Mouse (Mus musculus) frontal cortex, adult 2 months (tissue): ENCODE measurements around the gene Trp53bp1. TPM values are rescaled to one million over a fixed set of nuclear protein-coding genes. Genes with fewer than 3 reads are reported as not detected.

ENCODE experiments used
- DNase-seq, 2 experiments: peaks; one replicate each; pipeline ENCODE4 v3.0.0; 2022; ENCODE audit warnings: low spot score in 1 of 2; ENCODE audit errors: extremely low spot score in 1 of 2
- polyA plus RNA-seq: library from polyadenylated mRNA; depleted of rRNA; stranded (reverse); fragments of >200 nt; gene quantifications from 2 replicates; pipeline ENCODE4 v1.2.3, GENCODE M21; 2012; rRNA removed

Trp53bp1 gene
- 77.5 and 90.7 TPM in 2 replicates for polyA plus RNA-seq

DNA sequence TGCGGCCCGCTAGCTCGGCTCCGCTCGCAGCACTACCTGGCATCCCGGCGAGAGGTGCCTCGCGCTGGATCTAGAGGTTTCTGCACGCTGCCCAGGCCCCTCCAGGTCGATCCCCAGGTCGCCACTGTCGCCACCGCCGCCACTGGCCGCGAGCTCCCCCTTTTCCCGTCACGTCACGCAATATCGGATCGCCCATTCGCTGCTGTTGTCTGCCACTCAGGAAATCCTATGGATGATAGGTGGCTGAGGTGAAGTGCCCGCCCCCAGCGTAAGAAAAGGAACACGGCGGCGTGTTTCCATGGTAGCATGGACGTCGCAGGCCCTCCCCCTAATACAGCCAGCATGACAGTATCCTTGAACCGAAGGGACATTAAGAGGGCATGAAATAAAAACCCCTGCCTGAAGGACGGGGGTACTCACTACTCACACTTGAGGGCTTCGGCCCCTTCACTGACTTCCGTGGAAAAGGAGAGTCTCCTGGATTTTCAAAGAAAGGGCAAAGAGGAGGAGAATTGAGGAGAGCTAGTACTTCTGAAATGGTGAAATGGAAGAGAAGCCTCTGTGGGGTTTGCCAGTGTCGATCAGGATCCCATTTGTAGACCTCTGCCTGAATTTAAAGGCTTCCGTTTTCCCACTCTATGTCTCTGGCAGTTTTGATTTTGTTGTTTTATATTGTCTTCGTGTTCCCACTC, at the start of gene Trp53bp1:
Gene Trp53bp1, minus strand, starts transcription at position 172 of the 692 bp plus-strand sequence.
- peak; percentile 96 to 97 for DNase-seq

DNA sequence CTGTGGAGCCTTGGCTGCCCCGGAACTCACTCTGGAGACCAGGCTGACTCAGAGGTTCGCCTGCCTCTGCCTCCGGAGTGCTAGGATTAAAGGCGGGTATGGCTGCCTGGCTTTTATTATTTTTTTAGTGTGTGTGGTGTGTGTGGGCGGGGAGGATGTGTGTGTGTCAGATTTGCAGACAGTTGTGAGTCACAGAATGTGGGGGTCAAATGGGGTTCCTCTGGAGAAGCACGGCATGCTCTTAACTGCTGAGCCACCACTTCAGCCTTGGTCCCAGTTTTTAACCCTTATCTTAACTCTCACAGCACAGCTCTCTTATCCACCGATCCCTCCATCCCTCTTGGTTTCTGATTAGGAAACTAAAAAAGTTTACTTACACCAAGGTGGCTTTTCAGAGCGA, 45.1 kb upstream of the Trp53bp1 start:
- DNase-seq = no peak

DNA sequence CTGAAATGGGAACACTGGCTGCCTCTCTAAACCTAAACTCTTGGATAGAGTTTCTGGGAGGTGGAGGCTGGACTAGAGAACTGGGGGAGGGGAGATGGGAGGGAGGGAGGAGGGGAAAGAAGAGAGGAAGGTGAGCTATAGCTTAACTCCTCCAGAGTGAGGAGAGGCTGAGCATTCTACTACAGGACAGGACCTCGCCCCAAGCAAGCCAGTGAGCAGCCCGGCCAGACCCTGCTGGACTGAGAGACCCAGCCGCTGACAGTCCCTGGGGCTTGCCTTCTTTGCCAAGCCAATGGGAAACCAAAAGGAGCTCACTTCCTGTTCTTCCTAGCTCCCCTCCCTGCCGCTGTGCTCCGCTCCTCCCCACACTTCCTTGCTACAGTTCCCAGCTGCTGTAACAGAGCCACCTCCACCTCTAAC, 37.8 kb upstream of the Trp53bp1 start:
- no peak for DNase-seq

GRCm38 (mm10) chr2:121300036-121300435, 28.8 kb upstream of the Trp53bp1 start:
- peak in 1 of 2 experiments; percentile 5 for DNase-seq

- DNase-seq = peak in 1 of 2 experiments; percentile 9
Measured at GRCm38 (mm10) chr2:121299471-121299870, 28.3 kb upstream of the Trp53bp1 start.

- peak in 1 of 2 experiments; percentile 19 for DNase-seq
Measured at GRCm38 (mm10) chr2:121298131-121298530, 26.9 kb upstream of the Trp53bp1 start.

GRCm38 (mm10) chr2:121297701-121298100, 26.5 kb upstream of the Trp53bp1 start:
- DNase-seq = peak in 1 of 2 experiments; percentile 29

GRCm38 (mm10) chr2:121296754-121297231, 25.6 kb upstream of the Trp53bp1 start:
- peak in 1 of 2 experiments; percentile 22 for DNase-seq

GRCm38 (mm10) chr2:121295608-121296571, 24.7 kb upstream of the Trp53bp1 start:
- DNase-seq = peak in 1 of 2 experiments; percentile 69

- peak in 1 of 2 experiments; percentile 82 for DNase-seq
Measured at GRCm38 (mm10) chr2:121294753-121295607, 23.8 kb upstream of the Trp53bp1 start.

GRCm38 (mm10) chr2:121294182-121294581, 23.0 kb upstream of the Trp53bp1 start:
- peak in 1 of 2 experiments; percentile 34 for DNase-seq

GRCm38 (mm10) chr2:121292316-121293013, 21.3 kb upstream of the Trp53bp1 start:
- DNase-seq = peak in 1 of 2 experiments; percentile 11

DNA sequence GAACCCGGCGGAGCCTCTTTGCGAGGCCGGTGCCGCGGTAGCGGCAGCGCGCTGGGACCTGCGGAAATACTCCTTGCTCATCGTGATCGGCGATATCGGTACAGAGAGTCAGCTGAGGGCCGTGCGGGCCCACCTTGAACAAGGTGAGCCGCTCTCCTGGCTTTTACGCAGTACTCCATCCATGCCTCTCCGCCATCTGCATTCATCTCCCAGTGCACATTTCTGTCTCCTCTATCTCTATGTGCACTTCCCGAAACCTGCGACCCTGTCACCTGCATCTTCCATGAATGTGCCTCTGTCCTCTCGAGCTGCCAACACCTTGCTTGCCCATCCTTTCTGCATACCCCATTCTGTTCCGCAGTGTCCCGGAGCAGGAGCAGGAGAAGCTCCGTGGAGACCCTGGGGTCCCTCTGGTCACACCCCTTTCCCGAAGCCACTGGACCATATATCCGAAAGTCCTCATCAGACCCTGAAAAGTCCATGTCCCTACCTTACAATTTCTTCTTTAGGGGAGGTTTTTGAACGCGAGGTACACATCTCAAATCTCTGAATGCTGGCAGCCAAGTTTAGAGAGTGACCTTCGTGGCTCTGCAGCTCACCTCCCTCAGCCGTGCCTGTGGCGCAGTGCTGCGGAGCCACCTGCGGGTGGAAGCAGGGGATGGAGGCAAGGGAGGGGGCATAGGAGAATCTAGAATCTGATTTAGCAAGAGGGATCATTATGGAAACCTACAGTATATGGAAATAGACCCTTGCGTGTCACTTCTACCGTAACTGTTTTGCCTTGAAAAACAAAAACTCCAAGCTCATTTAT, 18.7 kb upstream of the Trp53bp1 start:
- DNase-seq = peak in 1 of 2 experiments; percentile 46

DNA sequence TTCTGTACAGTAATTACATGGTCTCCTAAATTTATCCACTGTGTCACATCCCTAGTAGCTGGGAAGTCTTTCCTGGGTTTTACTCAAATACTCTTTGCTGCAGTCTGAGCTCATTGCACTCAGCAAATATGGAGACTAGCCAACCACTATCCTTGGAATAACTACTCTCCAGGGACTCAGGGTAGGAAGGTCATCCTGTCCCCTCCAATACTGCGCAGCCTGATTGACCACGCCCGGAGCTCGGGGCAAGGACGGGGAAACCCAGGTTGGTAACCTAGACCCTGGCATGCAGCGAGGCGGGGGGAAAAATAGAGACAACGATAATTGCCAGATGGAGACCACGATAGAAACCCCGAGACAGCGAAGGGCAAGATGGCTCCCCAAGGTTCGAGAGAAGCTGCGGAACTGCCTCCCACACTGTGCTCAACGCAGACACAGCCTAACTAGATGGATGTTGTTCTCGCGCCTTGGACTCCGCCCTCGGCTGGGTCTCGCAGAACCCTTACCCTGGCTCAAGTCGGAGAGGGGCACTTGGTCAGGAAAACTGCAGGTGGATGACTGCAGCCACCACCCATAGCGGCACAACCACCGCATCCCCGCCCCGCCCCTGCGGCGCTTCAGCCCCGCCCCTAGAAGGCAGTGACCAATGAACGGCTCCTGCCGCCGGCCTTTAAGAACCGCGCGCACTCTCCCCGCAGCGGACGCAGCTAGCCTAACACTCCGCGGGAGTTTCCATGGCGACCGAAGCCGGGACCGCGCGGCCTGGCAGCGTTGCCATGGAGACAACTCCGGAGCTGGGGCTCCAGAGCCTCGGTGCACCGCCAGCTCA, 17.9 kb upstream of the Trp53bp1 start, which contains the start of gene Map1a:
Gene Map1a, plus strand, starts transcription at position 700 of the 829 bp plus-strand sequence.
- DNase-seq = peak; percentile 96 to 98

GRCm38 (mm10) chr2:121287850-121288249, 16.6 kb upstream of the Trp53bp1 start:
- no peak for DNase-seq

- peak in 1 of 2 experiments; percentile 65 for DNase-seq
Measured at GRCm38 (mm10) chr2:121271928-121272516, 815 bp upstream of the Trp53bp1 start.

DNA sequence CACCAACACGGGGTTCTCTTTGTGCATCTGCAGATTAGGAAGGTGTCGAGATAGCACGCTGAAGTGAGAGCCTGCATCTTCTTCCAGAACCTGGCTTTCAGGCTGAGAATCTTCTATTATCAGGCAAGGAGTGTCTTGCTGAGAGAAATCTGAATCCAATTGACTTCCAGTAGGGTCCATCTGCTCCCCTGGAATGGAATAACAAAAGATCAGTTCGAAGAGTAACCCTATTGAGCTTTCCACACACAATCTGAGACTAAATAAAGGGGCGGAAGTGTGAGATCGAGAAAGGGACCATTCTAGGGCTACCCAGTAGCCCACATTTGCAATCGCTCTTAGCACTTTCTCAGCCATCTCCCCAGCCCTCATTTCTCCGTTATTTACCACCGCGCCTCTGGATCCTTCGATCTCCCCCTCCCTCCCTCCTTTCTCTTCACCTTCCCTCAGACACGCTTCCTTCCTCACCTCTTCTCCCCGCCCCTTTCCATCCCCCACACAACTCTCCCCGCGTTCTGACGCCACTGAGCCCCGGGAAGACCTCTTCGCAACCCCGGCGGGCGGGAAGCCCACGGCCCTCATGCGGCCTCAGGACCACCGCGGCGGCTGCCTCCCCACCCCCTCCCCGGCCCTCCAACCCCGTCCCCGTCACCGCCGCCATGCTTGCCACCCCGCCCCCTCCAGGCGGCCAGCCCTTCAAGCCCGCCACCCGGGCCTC, 529 bp downstream of the Trp53bp1 start:
- DNase-seq = no peak
